Mouse (Mus musculus) testis, adult 2 months (tissue): ENCODE results near the gene Lztr1.

Source experiments
- CTCF ChIP-seq: fragments of 200-500 bp; IDR thresholded peaks from 2 replicates; pipeline ENCODE4 v1.5.1; 2012; ENCODE audit warnings: low read depth, mild to moderate bottlenecking, inconsistent platforms, low read length, moderate library complexity; ENCODE audit not compliant: control insufficient read depth, insufficient read depth, insufficient replicate concordance
- POLR2A ChIP-seq: fragments of 200-500 bp; IDR thresholded peaks from 2 replicates; pipeline ENCODE4 v1.6.1; 2012; ENCODE audit warnings: low read depth, mild to moderate bottlenecking, inconsistent platforms, low read length, moderate library complexity; ENCODE audit not compliant: control insufficient read depth

DNA sequence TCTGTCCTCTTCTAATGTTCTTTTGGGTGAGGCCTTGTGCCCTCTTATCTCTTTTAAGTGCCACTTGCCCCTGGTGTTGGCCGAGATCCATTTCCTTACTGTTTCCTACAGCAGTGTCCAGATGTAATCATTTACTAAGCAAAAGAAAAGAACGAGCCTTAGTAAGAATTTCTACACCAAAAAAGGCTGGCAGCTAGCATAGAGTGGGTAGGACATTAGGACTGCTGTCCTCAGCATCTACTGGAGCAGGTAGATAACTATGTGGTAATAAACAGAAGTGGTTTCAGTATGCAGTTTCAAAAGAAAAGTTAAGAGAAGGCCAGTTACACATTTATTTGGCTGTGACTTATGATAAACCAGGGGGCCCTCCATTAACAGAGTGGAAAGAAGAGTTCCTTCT is 2.2 kb downstream of the Lztr1 start:
- TF ChIP-seq POLR2A, result no peak
- TF ChIP-seq CTCF, result no peak
